Mouse (Mus musculus): ENCODE measurements around the gene 1190005I06Rik. TPM values are rescaled to one million over a fixed set of nuclear protein-coding genes. Genes with fewer than 3 reads are reported as not detected.

Gene 1190005I06Rik
- total RNA-seq, 2 experiments from 2014 or later = 16.7 to 19.7 TPM

Other genes with a start within 250 kb of the 1190005I06Rik start
- gene Gins2, start 58.3 kb downstream of the 1190005I06Rik start, total RNA-seq (2021) = 10 to 100 TPM in 1 of 2 experiments, 1 to 10 TPM in 1; 6.3 to 11.0 TPM
- under 1 TPM in 1 of 2 experiments, not detected in 1; 0.53 TPM for gene Gm27021, start 20.4 kb upstream of the 1190005I06Rik start, total RNA-seq (2021)
- gene Cox4i1, start 20.6 kb upstream of the 1190005I06Rik start, total RNA-seq (2021) = 1,000 to 10,000 TPM; 1,531 to 1,538 TPM
- 100 to 1,000 TPM; 104 to 144 TPM for gene Emc8, start 20.9 kb upstream of the 1190005I06Rik start, total RNA-seq (2021)
- gene Irf8, start 88.7 kb upstream of the 1190005I06Rik start, total RNA-seq (2021) = 10 to 100 TPM in 1 of 2 experiments, 1 to 10 TPM in 1; 9.8 to 44.7 TPM